Mouse (Mus musculus) forebrain, embryonic 16.5 days (tissue): Measurements from ENCODE around the gene Gm21985. TPM values are rescaled to one million over a fixed set of nuclear protein-coding genes. Genes with fewer than 3 reads are reported as not detected.

Experiments
- ATAC-seq: fragments of 200-750 bp; cut with Nextera tagmentation; 2 replicates; pipeline ENCODE4 v1.8.0; 2017; ENCODE audit warnings: mild to moderate bottlenecking, moderate library complexity
- H3K27ac ChIP-seq: fragments of 300-500 bp; sonication (generic); 2 replicates; pipeline ENCODE4 v1.5.1; 2014; ENCODE audit warnings: low read length, control low read depth
- H3K27me3 ChIP-seq: fragments of 300-500 bp; sonication (generic); replicated peaks from 2 replicates; pipeline ENCODE4 v1.6.1; 2014; ENCODE audit warnings: low read length; ENCODE audit not compliant: control insufficient read depth, insufficient read depth
- H3K36me3 ChIP-seq: fragments of 300-500 bp; sonication (generic); 2 replicates; pipeline ENCODE4 v1.6.1; 2014; ENCODE audit not compliant: control insufficient read depth, insufficient read depth
- H3K4me1 ChIP-seq: fragments of 300-500 bp; sonication (generic); replicated peaks from 2 replicates; pipeline ENCODE4 v1.6.1; 2014; ENCODE audit warnings: low read length; ENCODE audit not compliant: control insufficient read depth, insufficient read depth
- H3K4me2 ChIP-seq: fragments of 300-500 bp; sonication (generic); 2 replicates; pipeline ENCODE4 v1.6.1; 2014; ENCODE audit warnings: mild to moderate bottlenecking, low read length, control low read depth
- H3K4me3 ChIP-seq: fragments of 300-500 bp; sonication (generic); replicated peaks from 2 replicates; pipeline ENCODE4 v1.5.1; 2014; ENCODE audit warnings: mild to moderate bottlenecking, low read length, control low read depth
- H3K9ac ChIP-seq: fragments of 300-500 bp; sonication (generic); replicated peaks from 2 replicates; pipeline ENCODE4 v1.6.1; 2014; ENCODE audit warnings: low read depth, low read length, control low read depth
- H3K9me3 ChIP-seq: fragments of 300-500 bp; sonication (generic); 2 replicates; pipeline ENCODE4 v1.6.1; 2016; ENCODE audit warnings: low read length; ENCODE audit not compliant: control insufficient read depth
- WGBS: fragments of 180-500 bp; shearing (Covaris S2); extraction: QIAGEN DNeasy Blood & Tissue Kit; methylation state at CpG from one replicate; pipeline ENCODE4 v1.1.7; 2014; 5-methylcytosine and 5-hydroxymethylcytosine counted together
- polyA plus RNA-seq: library from polyadenylated mRNA; unstranded; fragments of >200 nt; fragmentation: Nextera tagmentation; extraction: Ambion mirVana; gene quantifications from 2 replicates; pipeline ENCODE4 v1.2.1, GENCODE M21; 2015

The Gm21985 gene
- polyA plus RNA-seq, 1 experiment from 2014 or later: not detected

- peak overlapping the region; percentile 81 for H3K9ac ChIP-seq
- 29% methylated on average over 17 of the region's 17 CpGs for WGBS
- H3K4me1 ChIP-seq: peaks cover 12% of the 10 kb centered on the region
- H3K4me3 ChIP-seq: peak overlapping the region; percentile 61
- peak overlapping the region; percentile 56; the same call in 1 of the 2 replicates for H3K27ac ChIP-seq
- H3K27me3 ChIP-seq: no peaks in the 10 kb centered on the region
- H3K36me3 ChIP-seq: no peaks in the 10 kb centered on the region
- no peaks in the 10 kb centered on the region for H3K9me3 ChIP-seq
- ATAC-seq: peak; percentile 69
- peak overlapping the region; percentile 87 for H3K4me2 ChIP-seq
Observed at GRCm38 (mm10) chr2:112454125-112454861, 188.2 kb downstream of the Gm21985 start.

GRCm38 (mm10) chr2:112454862-112455564 is 188.9 kb downstream of the Gm21985 start, which contains the start of gene Emc7:
TSS of gene Emc7 (plus strand) at chr2:112454997.
- H3K27me3 ChIP-seq: no peaks in the 10 kb centered on the region
- peak within 1 kb of the TSS; percentile 79 for H3K27ac ChIP-seq
- peak within 1 kb of the TSS; percentile 61 for H3K4me3 ChIP-seq
- H3K4me1 ChIP-seq: peaks cover 12% of the 10 kb centered on the region
- peak within 1 kb of the TSS; percentile 93 for H3K4me2 ChIP-seq
- H3K9me3 ChIP-seq: no peaks in the 10 kb centered on the region
- peaks cover 2% of the 10 kb centered on the region for H3K36me3 ChIP-seq
- under 1% methylated on average over 49 of the region's 49 CpGs for WGBS
- peak within 1 kb of the TSS; percentile 81 for H3K9ac ChIP-seq
- ATAC-seq: peak; percentile 99

Other genes starting within 250 kb of the Gm21985 start
- not detected in 2 replicates for gene Olfr1311, start 241.9 kb upstream of the Gm21985 start, polyA plus RNA-seq
- gene Olfr1312, start 216.1 kb upstream of the Gm21985 start, polyA plus RNA-seq: not detected in 2 replicates
- not detected in 2 replicates for gene Olfr1313, start 188.5 kb upstream of the Gm21985 start, polyA plus RNA-seq
- not detected in 2 replicates for gene Olfr1314, start 169.5 kb upstream of the Gm21985 start, polyA plus RNA-seq
- not detected in 2 replicates for gene Olfr1315-ps1, start 150.9 kb upstream of the Gm21985 start, polyA plus RNA-seq
- not detected in 2 replicates for gene Olfr1316, start 131.3 kb upstream of the Gm21985 start, polyA plus RNA-seq
- not detected in 2 replicates for gene Olfr1317, start 126.0 kb upstream of the Gm21985 start, polyA plus RNA-seq
- not detected in 2 replicates for gene Olfr1318, start 112.1 kb upstream of the Gm21985 start, polyA plus RNA-seq
- gene Lpcat4, start 26.8 kb upstream of the Gm21985 start, polyA plus RNA-seq: 13.3 and 15.9 TPM in 2 replicates
- not detected in 2 replicates for gene Nutm1, start 7.0 kb upstream of the Gm21985 start, polyA plus RNA-seq
- gene Nop10, start 4.4 kb upstream of the Gm21985 start, polyA plus RNA-seq: 157 and 169 TPM in 2 replicates
- 18.5 and 20.1 TPM in 2 replicates for gene Slc12a6, start 489 bp upstream of the Gm21985 start, polyA plus RNA-seq
- 150 and 174 TPM in 2 replicates for gene Emc4, start 101.7 kb downstream of the Gm21985 start, polyA plus RNA-seq
- gene Katnbl1, start 112.9 kb downstream of the Gm21985 start, polyA plus RNA-seq: 43.4 and 51.0 TPM in 2 replicates
- gene Emc7, start 188.7 kb downstream of the Gm21985 start, polyA plus RNA-seq: 17.2 and 18.0 TPM in 2 replicates
- gene Chrm5, start 214.5 kb downstream of the Gm21985 start, polyA plus RNA-seq: 0.80 and 1.2 TPM in 2 replicates
- gene Aven, start 226.7 kb downstream of the Gm21985 start, polyA plus RNA-seq: 1.9 and 2.2 TPM in 2 replicates